Mouse (Mus musculus): ENCODE measurements around the gene Rassf8.

Gene Rassf8

DNA sequence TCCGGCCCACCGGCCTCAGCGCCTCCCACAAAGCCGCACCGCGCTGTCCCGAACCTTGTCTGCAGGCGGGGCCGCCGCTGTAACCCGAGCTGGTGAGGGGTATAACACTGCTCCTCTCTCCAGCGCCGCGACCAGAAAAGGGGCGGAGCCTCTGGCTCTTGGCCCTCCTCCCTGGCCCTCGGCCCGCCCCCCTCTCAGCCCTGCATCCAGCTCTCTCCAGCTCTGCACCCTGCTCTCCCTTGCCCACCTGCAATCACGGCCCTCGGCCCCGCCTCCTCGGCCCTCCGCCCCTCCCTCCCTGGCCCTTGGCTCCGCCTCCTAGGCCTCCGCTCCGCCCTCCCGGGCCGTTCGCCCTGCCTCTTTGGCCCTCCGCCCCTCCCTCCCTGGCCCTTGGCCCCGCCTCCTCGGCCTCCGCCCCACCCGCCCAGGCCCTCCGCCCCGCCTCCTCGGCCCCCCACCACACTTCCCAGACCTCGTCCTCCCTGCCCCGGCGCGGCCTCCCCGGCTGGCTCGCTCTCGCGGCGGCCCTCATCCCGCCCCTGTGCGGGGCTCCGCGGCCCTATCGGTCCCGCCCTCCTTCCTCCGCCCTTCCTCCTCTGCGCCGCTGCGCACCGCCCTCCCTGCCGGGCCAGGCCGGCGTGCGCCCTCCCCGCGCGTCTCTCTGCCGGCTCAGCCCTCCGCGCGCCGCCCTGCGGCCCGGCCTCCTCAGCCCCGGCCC lies at the start of gene Rassf8:
TSS of gene Rassf8 (plus strand) at position 617 of the 718 bp plus-strand sequence.
- DNase-seq (ENCODE audit: low spot score in 2 of 2): peak; percentile 80 to 88

DNA sequence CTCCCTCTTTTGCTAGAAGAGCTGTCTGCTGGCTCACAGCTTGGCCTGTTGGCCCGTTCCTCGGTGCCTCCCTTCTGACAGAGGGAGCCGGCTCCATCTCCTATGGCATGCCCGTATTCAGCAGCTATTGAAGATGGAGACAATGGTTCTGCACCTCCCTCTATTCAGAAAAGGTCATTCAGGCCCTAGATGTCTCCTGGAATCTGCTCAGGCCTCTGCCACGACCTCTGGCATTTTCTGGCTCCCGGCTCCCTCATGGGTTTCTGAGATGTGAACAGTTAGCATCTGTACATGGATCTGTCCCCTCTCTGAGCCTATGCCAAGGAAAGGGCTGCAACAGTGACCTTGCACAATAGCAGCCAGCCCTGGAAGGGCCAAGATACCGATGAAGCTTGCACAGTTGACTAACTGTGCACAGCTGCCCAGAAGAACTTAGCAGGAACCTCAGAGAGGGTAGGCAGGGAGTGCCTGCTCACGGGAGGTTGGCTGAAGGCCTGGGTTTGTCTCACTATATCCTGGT lies 45.5 kb upstream of the Rassf8 start:
- DNase-seq (ENCODE audit: low spot score in 2 of 2): no peak

DNA sequence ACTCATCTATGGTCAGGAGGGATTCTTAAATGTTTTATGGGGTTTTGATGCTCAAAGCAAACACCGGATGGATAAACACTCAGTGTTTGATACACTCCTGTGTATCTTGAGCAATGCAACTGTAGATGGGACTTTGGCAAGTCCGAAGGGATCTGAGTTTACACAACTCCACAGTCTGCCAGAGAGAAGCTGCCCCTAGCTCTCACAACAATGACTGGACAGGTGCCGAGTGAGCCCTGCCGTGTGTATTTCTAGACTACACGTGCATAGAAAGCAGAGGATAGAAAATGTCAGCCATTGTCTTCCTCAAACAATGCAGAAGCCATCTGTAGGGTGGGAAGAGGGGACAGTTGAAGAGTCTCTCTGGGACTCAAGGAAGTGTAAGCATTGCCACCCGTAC lies 42.9 kb upstream of the Rassf8 start:
- DNase-seq (ENCODE audit: low spot score in 2 of 2): no peak

DNA sequence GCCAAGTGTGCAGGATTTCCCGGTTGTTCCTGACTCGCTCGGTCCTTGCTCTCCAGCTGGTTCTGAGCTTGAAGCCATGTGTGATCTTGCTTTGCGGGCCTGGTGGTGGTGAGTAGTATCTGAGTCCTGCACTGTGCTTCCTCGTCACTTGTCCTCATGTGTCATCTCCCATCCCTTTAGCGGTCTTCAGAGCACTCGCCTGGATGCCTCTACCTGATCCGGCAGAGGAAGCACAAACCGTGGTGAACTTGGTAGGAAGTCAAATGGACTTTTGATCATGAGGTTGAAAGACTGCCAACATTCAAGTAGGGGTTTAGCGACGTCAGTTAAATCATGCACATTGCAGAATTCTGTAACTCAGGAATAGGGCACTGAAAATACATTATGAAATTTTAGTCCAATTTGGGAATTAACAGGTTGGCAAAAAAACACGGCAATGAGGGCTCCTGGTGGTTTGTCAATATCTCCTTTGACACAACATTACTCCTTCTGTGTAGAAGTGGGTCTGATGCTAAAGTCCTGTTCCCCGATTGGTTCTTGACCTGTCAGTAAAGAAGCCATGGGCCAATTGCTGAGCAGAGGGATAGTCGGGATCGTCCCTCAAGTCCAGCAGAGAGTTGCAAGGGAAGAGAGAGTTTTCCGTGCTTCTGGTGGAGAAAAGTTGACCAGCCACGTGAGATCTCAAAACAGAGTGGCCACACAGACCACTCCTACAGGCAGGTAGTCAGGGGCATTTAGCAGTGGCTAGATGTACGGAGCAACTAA lies 36.4 kb upstream of the Rassf8 start:
- no peak for DNase-seq (ENCODE audit: low spot score in 2 of 2)

DNA sequence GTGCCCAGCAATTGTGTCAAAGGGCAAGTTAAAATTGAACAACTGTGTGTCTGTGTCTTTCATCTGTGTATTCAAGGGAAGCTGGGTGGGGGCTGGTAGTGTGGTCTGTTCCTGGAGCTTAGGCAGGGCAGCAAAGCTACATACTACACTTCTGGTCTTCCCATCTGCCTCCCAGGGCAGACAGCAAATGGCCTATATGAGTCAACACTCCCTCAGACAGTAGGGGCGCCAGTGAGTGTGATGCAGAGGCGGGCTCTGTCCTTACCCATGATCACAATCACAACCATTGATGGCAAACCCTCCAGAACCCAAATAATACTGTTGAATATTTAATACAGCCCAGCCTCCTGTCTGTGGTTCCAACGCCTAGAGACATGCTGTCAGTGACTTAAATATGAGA lies 35.8 kb upstream of the Rassf8 start:
- no peak for DNase-seq (ENCODE audit: low spot score in 2 of 2)

DNA sequence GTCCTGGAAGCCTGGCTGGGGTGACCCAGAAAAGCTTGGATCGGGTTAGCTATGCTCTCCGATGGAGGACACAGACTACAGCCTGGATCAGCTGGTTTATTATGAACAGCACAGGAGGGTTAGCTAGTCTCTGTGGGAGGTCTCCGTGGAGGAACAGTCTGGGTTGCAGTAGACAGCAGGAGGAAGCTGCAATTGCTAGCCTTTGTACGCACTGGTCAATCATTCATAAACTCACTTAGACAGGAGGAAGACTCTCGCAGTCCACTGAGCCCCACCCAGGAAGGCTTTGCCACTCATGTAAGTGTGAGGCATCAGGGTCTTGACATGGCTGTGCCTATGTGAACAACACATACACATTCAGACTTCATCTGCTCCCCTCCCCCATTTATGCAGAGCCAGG lies 35.2 kb upstream of the Rassf8 start:
- no peak for DNase-seq (ENCODE audit: low spot score in 2 of 2)

DNA sequence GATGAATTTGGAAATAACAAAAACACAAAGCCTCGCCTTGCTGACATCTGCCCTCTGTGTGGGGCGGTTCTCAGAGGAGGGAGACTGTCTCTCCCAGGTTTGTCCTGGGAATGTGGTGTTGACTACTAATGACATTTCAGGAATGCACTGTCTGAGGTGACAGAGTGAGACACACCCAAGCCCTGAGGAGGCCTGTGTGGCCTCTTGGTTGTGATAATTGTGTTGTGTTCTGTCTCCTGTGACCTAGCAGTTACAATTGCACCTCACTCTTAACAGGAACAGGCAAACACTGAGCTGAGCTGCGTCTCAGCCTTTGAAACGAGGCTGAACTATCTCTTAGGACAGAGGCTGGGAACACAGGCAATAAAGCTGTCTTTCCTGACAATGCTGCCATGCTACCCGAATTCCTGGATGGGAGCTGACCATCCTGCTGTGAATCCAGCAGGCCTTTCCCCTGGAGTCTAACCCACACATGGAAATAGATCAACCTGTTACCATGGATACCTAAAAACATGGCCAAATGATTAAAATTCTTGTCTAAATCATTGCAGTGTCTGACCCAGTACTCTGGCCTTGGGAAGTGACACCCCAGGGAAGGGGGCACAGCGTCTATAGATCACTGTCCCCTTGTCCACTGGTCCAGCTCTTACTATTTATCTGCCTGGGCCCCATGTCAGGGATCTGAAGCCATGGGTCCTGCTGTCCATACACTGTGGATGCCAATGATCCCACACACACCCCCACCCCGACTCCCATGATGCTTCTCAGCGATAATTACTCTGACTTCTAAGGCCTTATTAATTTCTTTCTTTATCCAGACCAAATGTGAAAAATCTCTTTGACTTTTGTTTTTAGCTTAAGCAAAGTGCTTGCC lies 33.1 kb upstream of the Rassf8 start:
- no peak for DNase-seq (ENCODE audit: low spot score in 2 of 2)

DNA sequence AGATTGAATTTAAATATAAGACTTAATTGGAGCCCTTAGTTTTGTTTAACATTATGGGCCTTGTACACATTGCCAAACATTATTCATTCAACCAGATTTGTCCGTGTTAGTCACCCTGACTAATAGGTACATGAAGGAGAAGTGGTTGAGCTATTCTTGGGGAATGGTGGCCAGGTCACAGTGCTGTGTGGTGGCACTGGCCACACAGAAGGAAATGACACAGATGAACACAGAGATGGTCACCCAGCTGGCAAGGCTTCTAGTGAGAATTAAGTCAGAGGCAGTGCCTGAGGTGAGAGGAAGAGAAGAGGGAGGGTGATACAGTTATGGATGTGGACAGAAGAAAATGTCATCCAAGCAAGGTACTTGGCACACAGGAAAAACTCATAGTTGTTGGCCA lies 32.4 kb upstream of the Rassf8 start:
- no peak for DNase-seq (ENCODE audit: low spot score in 2 of 2)

DNA sequence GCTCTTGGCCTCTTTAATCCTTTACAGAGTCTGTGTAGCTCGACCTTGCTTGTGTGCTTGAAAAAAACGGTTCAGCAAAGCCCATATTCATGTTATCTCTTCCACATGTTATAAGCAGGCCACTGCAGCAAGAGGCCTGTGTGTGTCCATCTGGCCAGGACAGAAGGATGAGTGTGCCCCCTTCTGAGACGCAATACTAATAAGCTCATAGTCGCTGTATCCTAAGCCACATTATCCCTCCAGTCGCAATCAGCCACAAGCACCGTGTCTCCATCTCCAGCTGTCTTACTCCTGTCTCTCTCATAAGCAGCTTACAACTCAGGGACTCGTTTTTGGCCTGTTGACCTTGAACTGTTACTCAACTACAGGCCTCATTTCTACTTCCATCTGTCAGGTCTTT lies 24.0 kb upstream of the Rassf8 start:
- DNase-seq (ENCODE audit: low spot score in 2 of 2): no peak

DNA sequence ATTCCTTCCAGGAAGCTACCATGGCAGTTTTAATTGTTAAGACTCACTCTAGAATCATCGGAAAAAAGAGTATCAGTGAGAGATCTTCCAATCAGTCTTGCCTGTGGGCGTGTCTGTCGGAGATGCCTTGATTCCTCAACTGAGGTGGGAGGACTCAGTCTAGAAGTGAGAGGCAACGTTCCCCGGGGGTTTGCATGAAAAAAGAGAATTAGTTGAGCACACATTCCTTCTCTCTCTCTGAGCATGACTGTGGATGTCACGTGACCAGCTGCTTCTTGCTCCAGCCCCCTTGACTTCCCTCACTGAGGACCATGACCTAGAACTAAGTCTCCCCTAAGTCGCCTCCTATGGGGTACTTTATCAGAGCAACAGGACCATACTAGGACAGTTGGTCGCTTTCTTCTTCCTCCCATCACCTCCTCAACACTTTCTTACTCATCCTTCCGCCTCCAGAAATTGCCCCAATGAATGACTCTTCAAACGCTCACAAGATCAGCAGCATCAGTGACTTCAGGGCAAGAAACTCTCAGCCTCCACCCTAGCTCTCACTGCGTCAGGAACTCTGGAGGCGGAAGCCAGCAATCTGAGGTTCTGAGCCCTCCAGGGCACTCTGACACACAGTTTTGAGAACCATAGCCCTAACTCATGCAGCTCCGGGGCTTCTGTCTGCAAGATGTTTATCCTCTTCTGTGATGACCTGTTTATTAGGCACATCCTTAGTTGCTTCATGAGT lies 23.3 kb upstream of the Rassf8 start:
- DNase-seq (ENCODE audit: low spot score in 2 of 2): no peak

DNA sequence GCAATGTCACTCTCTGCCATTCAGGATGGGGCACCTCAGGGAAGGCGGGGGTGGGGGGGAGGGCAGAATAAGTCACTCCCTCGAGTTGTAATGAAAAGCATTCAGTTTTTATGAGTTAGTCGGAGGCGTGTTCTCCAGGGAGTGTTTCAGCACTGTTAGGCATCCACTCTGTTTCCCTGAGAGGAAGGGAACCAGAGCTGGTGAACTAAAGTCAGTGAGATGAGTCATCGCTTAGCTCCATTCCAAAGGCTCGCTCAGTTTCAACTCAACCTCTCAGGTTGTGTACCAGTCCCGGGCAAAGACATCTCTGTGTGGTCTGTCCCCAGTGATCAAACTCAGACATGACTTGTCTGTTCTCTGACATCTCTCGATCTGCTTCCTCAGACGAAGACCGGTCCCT lies 20.7 kb upstream of the Rassf8 start:
- no peak for DNase-seq (ENCODE audit: low spot score in 2 of 2)

DNA sequence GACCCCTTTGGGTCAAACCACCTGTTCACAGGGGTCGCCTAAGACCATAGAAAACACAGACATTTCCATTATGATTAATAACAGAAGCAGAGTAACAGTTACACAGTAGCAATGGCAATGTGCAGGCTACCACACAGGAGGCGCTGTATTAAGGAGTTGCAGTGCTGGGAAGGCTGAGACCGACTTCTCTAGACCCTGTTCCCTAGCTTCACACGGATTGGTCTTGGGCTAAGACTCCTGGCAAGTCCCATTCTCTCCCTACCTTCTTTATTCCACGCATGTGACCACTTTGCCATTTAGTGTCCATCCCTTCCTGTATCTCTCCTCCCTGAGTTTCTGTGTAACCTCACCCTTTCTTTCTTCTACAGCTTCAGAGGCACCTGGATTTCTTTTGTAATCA lies 19.6 kb upstream of the Rassf8 start:
- DNase-seq (ENCODE audit: low spot score in 2 of 2): no peak

DNA sequence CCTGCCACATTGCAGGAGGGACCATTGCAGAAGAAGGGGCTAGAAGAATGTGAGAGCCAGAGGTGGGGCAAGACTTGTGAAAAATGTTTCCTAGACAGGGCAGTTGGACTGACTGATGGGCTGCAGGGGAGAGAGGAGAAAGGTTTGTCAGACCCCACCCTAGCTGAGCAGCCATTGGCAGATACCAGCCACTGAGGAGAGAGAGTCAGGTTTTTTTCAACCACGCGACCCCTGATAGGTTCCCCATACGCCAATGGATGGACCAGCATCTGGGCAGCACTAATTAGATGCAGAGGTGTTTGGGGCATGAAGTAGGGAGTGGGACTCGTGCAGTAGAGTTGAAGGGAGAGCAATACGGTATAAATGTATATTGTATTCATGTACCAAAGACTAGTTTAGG lies 13.7 kb upstream of the Rassf8 start:
- DNase-seq (ENCODE audit: low spot score in 2 of 2): no peak

DNA sequence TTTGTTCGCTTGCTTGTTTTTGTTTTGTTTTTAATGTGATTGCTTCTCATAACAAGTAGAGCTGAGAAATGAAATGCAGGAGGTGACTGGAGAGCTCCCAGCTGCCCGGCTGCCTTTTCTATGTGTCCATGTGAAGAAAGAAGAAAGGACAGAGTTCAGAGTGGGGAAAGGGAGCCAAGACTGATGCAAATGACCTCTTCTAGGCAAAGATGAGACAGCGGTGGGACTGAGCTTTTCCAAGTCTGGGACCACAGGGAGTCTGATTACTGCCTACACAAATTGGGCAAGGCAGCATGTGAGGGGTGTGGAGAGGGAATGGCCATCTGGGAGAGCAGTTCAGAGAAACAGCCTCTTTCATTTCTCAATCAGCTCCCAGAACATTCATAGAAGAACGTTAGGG lies 13.3 kb upstream of the Rassf8 start:
- peak in 1 of 2 experiments; percentile 8 for DNase-seq (ENCODE audit: low spot score in 2 of 2)

DNA sequence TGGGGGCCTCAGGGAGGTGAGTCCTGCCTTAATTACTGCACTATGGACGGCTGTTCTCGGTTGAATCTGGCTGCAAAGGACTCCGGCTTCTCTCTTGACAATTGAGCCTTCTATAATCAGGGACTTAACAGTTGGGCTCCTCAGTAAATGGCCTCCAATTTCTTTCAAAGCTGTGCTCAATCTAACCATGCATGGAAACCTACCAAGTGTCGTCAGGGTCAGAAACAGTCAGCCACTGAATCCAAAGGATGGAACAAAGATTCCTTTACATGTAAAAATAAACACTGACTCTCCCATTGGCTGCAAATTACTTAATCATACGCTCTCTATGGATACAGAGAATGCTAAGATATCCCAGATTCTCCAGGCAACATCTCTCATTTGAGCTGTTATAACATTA lies 12.6 kb upstream of the Rassf8 start:
- no peak for DNase-seq (ENCODE audit: low spot score in 2 of 2)

DNA sequence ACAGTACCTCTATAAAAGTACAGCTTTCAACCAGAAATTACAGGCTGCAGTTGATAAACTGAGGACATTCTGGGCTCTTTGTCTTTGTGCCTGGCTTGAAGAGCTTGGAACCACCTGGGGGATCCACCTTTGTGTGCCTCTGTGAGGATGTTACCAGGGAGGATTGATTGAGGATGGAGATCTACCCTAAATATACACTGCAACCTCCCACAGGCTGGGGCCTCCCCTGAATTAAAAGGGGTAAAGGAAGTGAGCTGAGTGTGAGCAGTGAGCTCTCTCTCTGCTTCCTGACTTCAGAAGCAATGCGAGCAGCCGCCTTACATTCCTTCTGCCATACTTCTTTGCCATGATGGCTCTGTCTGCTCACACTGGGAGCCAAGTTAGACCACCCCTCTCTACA lies 10.4 kb upstream of the Rassf8 start:
- no peak for DNase-seq (ENCODE audit: low spot score in 2 of 2)

DNA sequence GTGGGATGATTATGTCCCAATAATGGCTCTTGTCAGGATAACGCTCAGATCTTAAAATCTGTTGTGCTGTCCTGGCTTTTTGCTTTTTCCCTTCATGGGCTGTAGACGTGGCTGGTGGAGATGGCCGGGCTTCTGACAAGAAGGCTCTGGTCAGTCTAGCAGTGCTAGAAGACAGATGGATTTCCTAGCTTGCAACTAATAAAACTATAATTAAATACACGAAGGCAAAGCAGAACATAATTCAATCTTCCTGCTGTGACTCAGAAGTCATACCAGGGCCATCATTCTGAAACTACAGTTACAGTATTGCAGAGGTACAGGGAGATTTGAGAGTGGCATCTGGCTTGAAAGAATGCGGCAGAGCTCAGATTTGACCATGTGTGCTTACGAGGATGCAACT lies 7.3 kb upstream of the Rassf8 start:
- DNase-seq (ENCODE audit: low spot score in 2 of 2): no peak

DNA sequence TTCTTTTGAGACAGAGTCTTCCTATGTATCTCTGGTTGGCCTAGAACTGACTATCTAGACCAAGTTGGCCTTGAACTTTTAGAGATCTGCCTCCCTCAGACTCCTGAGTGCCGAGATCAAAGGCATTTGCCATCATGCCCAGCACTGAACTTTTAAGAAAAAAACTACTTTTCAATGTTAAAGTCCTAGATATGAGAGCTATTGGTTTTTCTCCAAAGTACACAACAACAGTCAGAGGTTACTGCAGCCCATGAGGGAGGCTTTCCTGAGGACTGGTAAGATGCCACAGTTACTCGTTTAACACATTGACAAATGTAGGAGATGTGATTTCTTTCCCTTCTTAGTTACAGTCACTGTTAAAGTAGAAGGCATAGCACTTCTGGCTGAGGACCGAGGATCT lies 6.5 kb upstream of the Rassf8 start:
- DNase-seq (ENCODE audit: low spot score in 2 of 2): no peak

DNA sequence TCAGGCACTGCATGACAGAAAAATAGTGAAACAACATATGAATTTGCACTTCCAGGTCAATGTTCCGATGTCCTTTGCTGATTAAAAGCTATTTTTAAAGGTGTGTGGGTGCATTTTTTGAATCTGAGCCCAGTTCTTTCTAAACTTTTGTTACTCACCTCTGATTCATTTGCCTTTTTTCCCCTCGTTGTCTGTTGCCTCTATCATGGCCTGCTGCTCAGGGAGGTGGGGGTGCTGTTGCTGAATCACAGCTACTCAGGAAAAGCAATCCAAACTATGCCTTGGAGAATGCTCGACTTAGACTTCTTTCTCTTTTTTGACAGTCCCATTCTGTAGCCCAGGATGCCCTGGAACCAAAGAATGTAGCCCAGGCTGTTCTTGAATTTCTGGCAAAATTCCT lies 1.3 kb upstream of the Rassf8 start:
- DNase-seq (ENCODE audit: low spot score in 2 of 2): peak in 1 of 2 experiments; percentile 29

DNA sequence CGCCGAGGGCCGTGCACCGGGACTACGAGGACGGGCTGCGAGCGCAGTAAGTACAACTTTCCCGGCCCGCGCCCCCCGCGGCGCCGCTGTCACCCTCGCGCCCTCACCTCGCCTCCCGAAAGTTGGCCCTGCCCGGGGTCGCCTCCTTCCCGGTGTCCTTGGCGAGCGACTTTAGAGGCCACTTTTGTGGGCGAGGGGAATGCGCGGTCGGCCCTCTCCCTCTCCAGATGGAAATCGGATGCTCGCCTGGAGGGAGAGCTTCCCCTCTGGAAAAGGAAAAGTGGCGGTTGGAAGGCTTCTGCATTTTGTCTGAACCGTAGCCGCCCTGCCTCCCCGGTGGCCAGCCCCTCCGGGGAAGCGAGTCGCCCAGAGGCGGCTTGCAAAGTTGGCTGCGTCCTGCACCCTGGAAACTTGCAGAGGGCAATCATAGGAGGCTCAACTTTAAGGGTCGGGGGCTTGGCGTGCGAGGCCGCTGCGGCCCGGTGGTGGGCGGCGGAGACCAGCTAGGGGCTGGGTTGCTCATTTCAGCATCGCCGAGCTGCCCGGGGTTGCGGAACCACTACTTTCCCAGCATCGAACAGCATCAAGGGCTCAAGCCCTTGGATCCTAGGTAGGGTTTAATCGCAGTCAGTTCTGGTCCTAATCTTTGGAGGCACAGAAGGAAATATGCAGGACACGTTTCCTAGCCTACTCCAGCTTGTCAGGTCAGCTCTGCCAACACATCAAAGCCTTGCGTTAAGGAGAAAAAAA lies 548 bp downstream of the Rassf8 start:
- peak in 1 of 2 experiments; percentile 66 for DNase-seq (ENCODE audit: low spot score in 2 of 2)

Measured in urinary bladder, adult 18-20 months (tissue).